Comparison of ENCODE assay signal across 11 mouse cellular contexts in the genomic region with DNA sequence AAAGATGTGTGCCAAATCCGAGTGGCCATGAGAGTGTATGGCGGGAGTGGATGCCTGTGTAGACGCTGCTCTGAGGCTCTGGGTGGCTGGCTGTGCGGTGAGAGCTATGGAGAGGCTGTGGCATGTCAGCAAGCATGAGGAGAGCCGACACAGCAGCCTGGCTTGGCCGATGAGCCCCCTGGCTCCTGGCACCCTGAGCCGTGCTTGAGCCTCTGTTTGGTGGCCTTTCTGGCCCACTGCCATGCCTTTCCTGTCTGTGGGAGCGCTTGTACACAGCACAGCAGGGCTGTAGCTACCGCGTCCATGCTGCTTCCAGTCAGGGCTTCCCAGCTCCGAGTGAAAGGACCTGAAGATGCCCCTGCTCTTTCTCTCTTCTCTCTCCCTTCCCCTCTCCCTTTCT. TPM values are rescaled to one million over a fixed set of nuclear protein-coding genes. Genes with fewer than 3 reads are reported as not detected.
A peak's percentile ranks its signal among the peaks of the same experiment; 100 is the strongest.
DNase-seq lines count a peak whose midpoint lies in the region; ATAC-seq lines count a peak whose summit lies in the region.
"Had no signal": no experiment of that assay in that cellular context is flagged by ENCODE, and none has a peak within 500 bp of the region (broad histone marks: within the 10 kb centered on the region; RNA-seq: fewer than 3 reads in every experiment).

No protein-coding gene starts in this region.

- 0 out of 2 replicates have a peak, but pooled peaks have one; percentile 35 for ATAC-seq in hindbrain, embryonic 14.5 days (ENCODE audit: low FRiP score)
- no peak for ATAC-seq in neural tube, embryonic 12.5 days (ENCODE audit: low FRiP score, low read depth)
- no peak for ATAC-seq in kidney, embryonic 14.5 days (ENCODE audit: low FRiP score, low TSS enrichment)

- 0 out of 2 replicates have a peak overlapping the region, but pooled peaks have one; percentile 14 for H3K27ac ChIP-seq in hindbrain, embryonic 14.5 days
- H3K27ac ChIP-seq in hindbrain, embryonic 10.5 days, result no peak overlapping the region
- H3K27ac ChIP-seq in neural tube, embryonic 12.5 days, result no peak overlapping the region
- no peak overlapping the region for H3K27ac ChIP-seq in kidney, embryonic 14.5 days (ENCODE audit: low read depth, low read length)

- peak; percentile 75 for DNase-seq in cerebellum, adult 9-11 months
- DNase-seq in cerebellum, adult 8-10 months, result no peak
- DNase-seq in hindbrain, embryonic 14.5 days (ENCODE audit: low spot score), result no peak
- DNase-seq in hindbrain, embryonic 10.5 days (ENCODE audit: low spot score), result no peak
- DNase-seq in neural tube, embryonic 10.5 days (ENCODE audit: extremely low spot score, low spot score), result no peak
- peak; percentile 58 for DNase-seq in lung, postnatal 14 days
- DNase-seq: adrenal gland, postnatal 14 days; kidney, postnatal 36 days had no signal

- H3K4me1 ChIP-seq in hindbrain, embryonic 14.5 days (replicated peaks; ENCODE audit: control insufficient read depth, insufficient read depth, low read length), result no peaks in the 10 kb centered on the region
- H3K4me1 ChIP-seq in hindbrain, embryonic 10.5 days (replicated peaks), result peaks cover 34% of the 10 kb centered on the region
- H3K4me1 ChIP-seq in neural tube, embryonic 12.5 days, result peaks cover 19% of the 10 kb centered on the region
- H3K4me1 ChIP-seq in kidney, embryonic 14.5 days (ENCODE audit: control insufficient read depth, insufficient read depth, low read length), result peaks cover 15% of the 10 kb centered on the region

- no peak overlapping the region for H3K4me2 ChIP-seq in hindbrain, embryonic 14.5 days (replicated peaks)
- no peak overlapping the region for H3K4me2 ChIP-seq in neural tube, embryonic 12.5 days (replicated peaks)
- H3K4me2 ChIP-seq in kidney, embryonic 14.5 days (replicated peaks; ENCODE audit: low read depth, low read length), result no peak overlapping the region

- no peak overlapping the region for H3K9ac ChIP-seq in hindbrain, embryonic 14.5 days
- H3K9ac ChIP-seq in neural tube, embryonic 12.5 days, result 0 out of 2 replicates have a peak overlapping the region, but pooled peaks have one; percentile 10
- no peak overlapping the region for H3K9ac ChIP-seq in kidney, embryonic 14.5 days (ENCODE audit: low read depth, low read length)

- no peak overlapping the region for H3K4me3 ChIP-seq in hindbrain, embryonic 14.5 days (replicated peaks; ENCODE audit: low read length)
- no peak overlapping the region for H3K4me3 ChIP-seq in hindbrain, embryonic 10.5 days
- no peak overlapping the region for H3K4me3 ChIP-seq in neural tube, embryonic 12.5 days
- no peak overlapping the region for H3K4me3 ChIP-seq in kidney, embryonic 14.5 days (ENCODE audit: low read length)
- H3K4me3 ChIP-seq: megakaryocyte, embryonic 14.5 days had no signal

- no peaks in the 10 kb centered on the region for H3K9me3 ChIP-seq in hindbrain, embryonic 14.5 days (ENCODE audit: control insufficient read depth, low read length)
- no peaks in the 10 kb centered on the region for H3K9me3 ChIP-seq in hindbrain, embryonic 10.5 days
- H3K9me3 ChIP-seq in neural tube, embryonic 12.5 days, result no peaks in the 10 kb centered on the region
- no peaks in the 10 kb centered on the region for H3K9me3 ChIP-seq in kidney, embryonic 14.5 days (ENCODE audit: control insufficient read depth, low read length)
- H3K9me3 ChIP-seq: megakaryocyte, embryonic 14.5 days had no signal

- WGBS in hindbrain, embryonic 14.5 days, result 72% methylated on average over 11 of the region's 11 CpGs
- WGBS in hindbrain, embryonic 10.5 days, result 90% methylated on average over 11 of the region's 11 CpGs
- 87% methylated on average over 11 of the region's 11 CpGs for WGBS in neural tube, embryonic 12.5 days
- WGBS in kidney, embryonic 14.5 days, result 86% methylated on average over 11 of the region's 11 CpGs

- H3K36me3 ChIP-seq in hindbrain, embryonic 14.5 days (replicated peaks; ENCODE audit: control insufficient read depth, insufficient read depth), result peaks cover 60% of the 10 kb centered on the region
- peaks cover 67% of the 10 kb centered on the region for H3K36me3 ChIP-seq in hindbrain, embryonic 10.5 days
- peaks cover 64% of the 10 kb centered on the region for H3K36me3 ChIP-seq in neural tube, embryonic 12.5 days
- H3K36me3 ChIP-seq in kidney, embryonic 14.5 days (ENCODE audit: control insufficient read depth, insufficient read depth, low read length), result peaks cover 41% of the 10 kb centered on the region

- H3K27me3 ChIP-seq in hindbrain, embryonic 14.5 days (ENCODE audit: control insufficient read depth, insufficient read depth, low read length), result no peaks in the 10 kb centered on the region
- no peaks in the 10 kb centered on the region for H3K27me3 ChIP-seq in hindbrain, embryonic 10.5 days (ENCODE audit: insufficient read depth, poor library complexity, severe bottlenecking)
- H3K27me3 ChIP-seq in neural tube, embryonic 12.5 days (replicated peaks), result no peaks in the 10 kb centered on the region
- H3K27me3 ChIP-seq in kidney, embryonic 14.5 days (ENCODE audit: control insufficient read depth, insufficient read depth, low read length), result no peaks in the 10 kb centered on the region

RNA-seq across cellular contexts. Expression of gene Sept9, which starts 41.1 kb away (rescaled TPM):
- polyA plus RNA-seq in hindbrain, embryonic 14.5 days (2014; fragmentation: Nextera tagmentation; extraction: Ambion mirVana), result 96.5 and 96.9 TPM in 2 replicates
- polyA plus RNA-seq in hindbrain, embryonic 10.5 days (2016; fragmentation: Nextera tagmentation; extraction: Ambion mirVana), result 186 and 206 TPM in 2 replicates
- 164 and 165 TPM in 2 replicates for polyA plus RNA-seq in neural tube, embryonic 12.5 days (2016; fragmentation: Nextera tagmentation; extraction: Ambion mirVana)
- 96.6 and 104 TPM in 2 replicates for polyA plus RNA-seq in kidney, embryonic 14.5 days (2014; fragmentation: Nextera tagmentation; extraction: Ambion mirVana)

RNA-seq across cellular contexts. Expression of gene Sec14l1, which starts 43.4 kb away (rescaled TPM):
- polyA plus RNA-seq in hindbrain, embryonic 14.5 days (2014; fragmentation: Nextera tagmentation; extraction: Ambion mirVana), result 41.2 and 41.9 TPM in 2 replicates
- 57.0 and 58.2 TPM in 2 replicates for polyA plus RNA-seq in hindbrain, embryonic 10.5 days (2016; fragmentation: Nextera tagmentation; extraction: Ambion mirVana)
- 68.8 and 71.5 TPM in 2 replicates for polyA plus RNA-seq in neural tube, embryonic 12.5 days (2016; fragmentation: Nextera tagmentation; extraction: Ambion mirVana)
- 30.2 and 36.5 TPM in 2 replicates for polyA plus RNA-seq in kidney, embryonic 14.5 days (2014; fragmentation: Nextera tagmentation; extraction: Ambion mirVana)

Comparison
In these comparisons a context has a peak if more than half of its experiments do, and no peak if none do; other contexts are left out.
1. DNase-seq: peak in cerebellum, adult 9-11 months (single experiment) and lung, postnatal 14 days (single experiment); none in cerebellum, adult 8-10 months (single experiment), hindbrain, embryonic 14.5 days (single experiment), hindbrain, embryonic 10.5 days (single experiment) and neural tube, embryonic 10.5 days (single experiment).